Mouse (Mus musculus) myocyte (in vitro differentiated cells): ENCODE measurements around the gene Zcchc14.

ENCODE experiments used
- MYOD1 ChIP-seq, 3 experiments: IDR thresholded peaks; one replicate each; pipeline ENCODE4 v1.6.1; 2011; ENCODE audit warnings: control low read depth in 2 of 3, low read depth in 2 of 3, mild to moderate bottlenecking in 2 of 3, moderate library complexity in 1 of 3; ENCODE audit not compliant: insufficient read length in 2 of 3, control insufficient read depth in 1 of 3
- POLR2A ChIP-seq: IDR thresholded peaks from one replicate; pipeline ENCODE4 v1.6.1; 2011; ENCODE audit warnings: low read depth, mild to moderate bottlenecking, control low read depth, moderate library complexity; ENCODE audit not compliant: insufficient read length
- REST ChIP-seq: IDR thresholded peaks from one replicate; pipeline ENCODE4 v1.6.1; 2011; ENCODE audit warnings: mild to moderate bottlenecking, control low read depth, moderate library complexity; ENCODE audit not compliant: insufficient read depth, insufficient read length

DNA sequence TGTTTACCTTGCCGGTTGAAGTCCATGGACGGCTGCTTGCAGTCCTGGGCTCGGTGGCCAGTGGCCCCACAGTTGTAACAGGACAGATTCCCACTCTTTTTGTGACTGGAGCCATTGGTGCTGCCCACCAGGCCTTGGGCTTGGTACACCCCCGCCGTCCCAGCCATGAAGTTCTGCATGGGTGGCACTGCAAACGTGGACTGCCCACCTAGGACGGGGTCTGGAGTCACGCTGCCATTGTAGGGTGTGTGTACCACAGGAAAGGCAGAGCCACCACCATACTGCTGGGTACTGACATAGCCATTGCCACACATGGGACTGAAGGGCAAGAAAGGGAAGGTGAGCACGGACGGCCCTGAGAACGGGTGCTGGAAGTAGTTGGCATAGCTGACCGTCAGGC lies 48.9 kb downstream of the Zcchc14 start:
- TF ChIP-seq REST (no peak), POLR2A (no peak), MYOD1 (IDR thresholded peaks at IDR 0.05; ENCODE audit: control insufficient read depth in 1 of 3, insufficient read length in 2 of 3, low read depth in 2 of 3) (no peak)
